Mouse (Mus musculus): ENCODE measurements around the gene Abcc2. TPM values are rescaled to one million over a fixed set of nuclear protein-coding genes. Genes with fewer than 3 reads are reported as not detected.

Gene Abcc2
- polyA plus RNA-seq, 1 experiment from 2014 or later, result 4.9 TPM

GRCm38 (mm10) chr19:43772311-43772710, 9.7 kb upstream of the Abcc2 start:
- H3K27me3 ChIP-seq (ENCODE audit: insufficient read depth, low read length), result no peaks in the 10 kb centered on the region
- no peak for ATAC-seq (ENCODE audit: low FRiP score, low TSS enrichment)
- no peak overlapping the region for H3K9ac ChIP-seq (replicated peaks; ENCODE audit: low read length)
- H3K4me1 ChIP-seq (ENCODE audit: insufficient read depth, low read length), result no peaks in the 10 kb centered on the region
- no peak overlapping the region for H3K4me3 ChIP-seq (ENCODE audit: low read length)
- no peaks in the 10 kb centered on the region for H3K36me3 ChIP-seq (ENCODE audit: insufficient read depth, low read length)
- WGBS, result 68% methylated on average over 6 of the region's 6 CpGs
- no peaks in the 10 kb centered on the region for H3K9me3 ChIP-seq (ENCODE audit: low read length)
- H3K4me2 ChIP-seq (replicated peaks; ENCODE audit: low read depth, low read length), result no peak overlapping the region
- no peak overlapping the region for H3K27ac ChIP-seq (ENCODE audit: low read length)

DNA sequence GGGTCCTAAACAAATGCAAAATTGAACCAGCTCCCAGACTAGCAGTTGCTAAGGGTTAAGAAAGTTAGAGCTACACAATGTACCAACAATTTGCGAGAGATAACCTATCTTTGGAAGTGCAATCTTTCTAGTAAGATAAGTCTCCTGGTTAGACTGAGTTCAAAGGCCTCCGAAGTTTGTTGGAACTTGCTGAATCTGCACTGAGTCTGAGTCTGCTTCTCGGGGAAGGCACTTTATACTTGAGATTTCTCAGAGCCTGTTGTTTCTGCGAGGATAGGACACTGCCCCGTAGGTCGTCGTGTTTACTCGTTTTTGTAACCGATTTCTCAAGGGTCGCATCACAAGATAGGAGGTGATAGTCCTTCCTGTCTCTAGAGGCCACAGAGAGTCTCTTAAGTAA, 6.6 kb upstream of the Abcc2 start:
- WGBS, result 68% methylated on average over 10 of the region's 10 CpGs
- no peaks in the 10 kb centered on the region for H3K36me3 ChIP-seq (ENCODE audit: insufficient read depth, low read length)
- H3K4me3 ChIP-seq (ENCODE audit: low read length), result no peak overlapping the region
- no peak overlapping the region for H3K27ac ChIP-seq (ENCODE audit: low read length)
- no peaks in the 10 kb centered on the region for H3K27me3 ChIP-seq (ENCODE audit: insufficient read depth, low read length)
- no peak overlapping the region for H3K9ac ChIP-seq (replicated peaks; ENCODE audit: low read length)
- no peak for ATAC-seq (ENCODE audit: low FRiP score, low TSS enrichment)
- H3K4me1 ChIP-seq (ENCODE audit: insufficient read depth, low read length), result no peaks in the 10 kb centered on the region
- H3K9me3 ChIP-seq (ENCODE audit: low read length), result no peaks in the 10 kb centered on the region
- no peak overlapping the region for H3K4me2 ChIP-seq (replicated peaks; ENCODE audit: low read depth, low read length)

DNA sequence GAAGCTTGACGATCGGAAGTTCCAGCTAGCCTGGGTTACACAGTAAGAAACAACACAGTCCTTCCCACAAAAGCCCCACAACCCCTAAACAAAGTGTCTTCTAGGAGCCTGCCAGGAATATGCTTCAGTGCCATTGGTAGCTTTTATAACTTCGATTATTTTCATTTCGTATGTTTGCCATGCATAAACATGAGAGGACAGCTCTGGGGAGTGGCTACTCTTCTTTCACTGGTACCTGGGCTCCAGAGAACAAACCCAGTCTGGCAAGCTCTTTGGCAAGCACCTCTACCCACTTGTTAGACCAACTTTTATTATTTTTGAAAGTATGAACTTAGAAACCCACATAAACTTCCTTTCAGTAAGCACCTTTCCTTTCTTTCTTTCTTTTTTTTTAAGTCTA, 5.4 kb upstream of the Abcc2 start:
- Histone ChIP-seq H3K9ac (replicated peaks; ENCODE audit: low read length) (no peak overlapping the region), H3K4me2 (replicated peaks; ENCODE audit: low read depth, low read length) (no peak overlapping the region), H3K9me3 (ENCODE audit: low read length) (no peaks in the 10 kb centered on the region), H3K36me3 (ENCODE audit: insufficient read depth, low read length) (no peaks in the 10 kb centered on the region), H3K4me3 (ENCODE audit: low read length) (no peak overlapping the region), H3K27ac (ENCODE audit: low read length) (no peak overlapping the region), H3K4me1 (ENCODE audit: insufficient read depth, low read length) (no peaks in the 10 kb centered on the region), H3K27me3 (ENCODE audit: insufficient read depth, low read length) (no peaks in the 10 kb centered on the region)
- WGBS, result 73% methylated on average over 4 of the region's 4 CpGs
- ATAC-seq (ENCODE audit: low FRiP score, low TSS enrichment), result no peak

DNA sequence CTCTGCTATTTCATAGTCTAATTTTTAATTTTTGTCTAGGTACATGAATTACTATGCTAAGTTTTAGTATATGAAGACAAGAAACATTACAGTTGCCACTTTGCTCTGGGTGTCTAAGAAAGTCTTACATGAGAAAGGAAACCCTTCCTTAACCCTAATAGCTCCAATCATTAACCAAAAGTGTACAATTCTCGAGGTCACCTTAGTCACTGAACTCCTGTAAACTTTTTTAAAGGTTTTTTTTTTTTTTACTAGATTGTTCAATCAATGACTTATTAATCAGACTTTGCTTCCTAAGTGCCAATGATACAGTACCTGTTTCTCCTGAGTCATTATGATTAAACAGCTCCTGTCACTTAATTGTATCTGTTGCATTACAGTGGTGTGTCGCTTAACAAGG, 4.7 kb upstream of the Abcc2 start:
- 59% methylated on average over 2 of the region's 2 CpGs for WGBS
- no peak overlapping the region for H3K4me3 ChIP-seq (ENCODE audit: low read length)
- no peak for ATAC-seq (ENCODE audit: low FRiP score, low TSS enrichment)
- no peak overlapping the region for H3K27ac ChIP-seq (ENCODE audit: low read length)
- H3K36me3 ChIP-seq (ENCODE audit: insufficient read depth, low read length), result no peaks in the 10 kb centered on the region
- no peaks in the 10 kb centered on the region for H3K27me3 ChIP-seq (ENCODE audit: insufficient read depth, low read length)
- no peaks in the 10 kb centered on the region for H3K4me1 ChIP-seq (ENCODE audit: insufficient read depth, low read length)
- H3K9ac ChIP-seq (replicated peaks; ENCODE audit: low read length), result no peak overlapping the region
- no peaks in the 10 kb centered on the region for H3K9me3 ChIP-seq (ENCODE audit: low read length)
- no peak overlapping the region for H3K4me2 ChIP-seq (replicated peaks; ENCODE audit: low read depth, low read length)

- H3K36me3 ChIP-seq (ENCODE audit: insufficient read depth, low read length), result no peaks in the 10 kb centered on the region
- H3K9me3 ChIP-seq (ENCODE audit: low read length), result no peaks in the 10 kb centered on the region
- H3K4me1 ChIP-seq (ENCODE audit: insufficient read depth, low read length), result no peaks in the 10 kb centered on the region
- 84% methylated on average over 5 of the region's 5 CpGs for WGBS
- no peaks in the 10 kb centered on the region for H3K27me3 ChIP-seq (ENCODE audit: insufficient read depth, low read length)
- no peak overlapping the region for H3K27ac ChIP-seq (ENCODE audit: low read length)
- H3K4me3 ChIP-seq (ENCODE audit: low read length), result no peak overlapping the region
- ATAC-seq (ENCODE audit: low FRiP score, low TSS enrichment), result no peak
- no peak overlapping the region for H3K9ac ChIP-seq (replicated peaks; ENCODE audit: low read length)
- H3K4me2 ChIP-seq (replicated peaks; ENCODE audit: low read depth, low read length), result no peak overlapping the region
These were observed 1.6 kb upstream of the Abcc2 start for GRCm38 (mm10) chr19:43780391-43780790.

- Histone ChIP-seq H3K36me3 (ENCODE audit: insufficient read depth, low read length) (no peaks in the 10 kb centered on the region), H3K9ac (replicated peaks; ENCODE audit: low read length) (no peak overlapping the region), H3K4me3 (ENCODE audit: low read length) (no peak overlapping the region), H3K4me1 (ENCODE audit: insufficient read depth, low read length) (no peaks in the 10 kb centered on the region), H3K27ac (ENCODE audit: low read length) (no peak overlapping the region), H3K4me2 (replicated peaks; ENCODE audit: low read depth, low read length) (no peak overlapping the region), H3K9me3 (ENCODE audit: low read length) (no peaks in the 10 kb centered on the region), H3K27me3 (ENCODE audit: insufficient read depth, low read length) (no peaks in the 10 kb centered on the region)
- no peak for ATAC-seq (ENCODE audit: low FRiP score, low TSS enrichment)
- WGBS, result 76% methylated on average over 8 of the region's 8 CpGs
These were observed 2.8 kb downstream of the Abcc2 start for GRCm38 (mm10) chr19:43784761-43785160.

DNA sequence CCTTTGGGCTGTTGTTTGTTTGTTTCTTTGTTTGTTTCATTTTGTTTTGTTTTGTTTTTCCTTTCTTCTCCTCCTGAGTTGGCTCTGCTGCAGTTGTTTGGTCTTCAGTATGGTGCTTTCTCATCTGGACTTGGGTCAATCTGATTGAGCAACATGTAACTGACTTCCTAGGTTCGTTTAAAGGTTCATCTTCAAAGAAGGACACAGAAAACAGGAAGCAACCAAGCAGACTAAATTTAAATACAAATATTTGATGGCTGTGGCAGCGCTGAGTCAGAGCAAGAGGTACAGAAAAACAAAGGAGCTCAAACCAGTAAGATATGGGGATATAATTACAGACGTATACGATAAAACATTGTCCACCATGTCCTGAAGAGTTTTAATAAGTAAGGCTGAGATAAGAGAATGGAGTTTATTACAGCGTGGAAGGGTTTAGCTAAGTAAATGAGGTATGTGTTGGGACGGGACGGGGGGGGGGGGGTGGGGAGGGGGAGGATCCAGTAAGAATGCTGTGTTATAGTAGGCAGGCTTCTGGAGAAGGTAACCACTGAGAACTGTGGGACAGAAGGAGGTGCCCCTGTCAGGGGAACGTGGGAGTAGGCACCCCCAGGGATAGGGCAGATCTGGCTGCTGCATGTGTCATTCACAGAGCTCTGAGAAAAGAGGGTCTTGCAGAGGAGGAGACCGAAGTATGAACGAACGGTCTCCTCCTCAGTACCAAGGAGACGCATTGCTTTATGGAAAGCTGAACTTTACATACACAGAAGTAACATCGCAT, 4.4 kb downstream of the Abcc2 start:
- H3K4me2 ChIP-seq (replicated peaks; ENCODE audit: low read depth, low read length), result no peak overlapping the region
- no peaks in the 10 kb centered on the region for H3K27me3 ChIP-seq (ENCODE audit: insufficient read depth, low read length)
- no peaks in the 10 kb centered on the region for H3K4me1 ChIP-seq (ENCODE audit: insufficient read depth, low read length)
- WGBS, result 77% methylated on average over 13 of the region's 13 CpGs
- no peak overlapping the region for H3K27ac ChIP-seq (ENCODE audit: low read length)
- ATAC-seq (ENCODE audit: low FRiP score, low TSS enrichment), result no peak
- H3K9ac ChIP-seq (replicated peaks; ENCODE audit: low read length), result no peak overlapping the region
- no peaks in the 10 kb centered on the region for H3K9me3 ChIP-seq (ENCODE audit: low read length)
- no peaks in the 10 kb centered on the region for H3K36me3 ChIP-seq (ENCODE audit: insufficient read depth, low read length)
- H3K4me3 ChIP-seq (ENCODE audit: low read length), result no peak overlapping the region

- H3K27me3 ChIP-seq (ENCODE audit: insufficient read depth, low read length), result no peaks in the 10 kb centered on the region
- H3K4me2 ChIP-seq (replicated peaks; ENCODE audit: low read depth, low read length), result no peak overlapping the region
- 87% methylated on average over 7 of the region's 7 CpGs for WGBS
- H3K9ac ChIP-seq (replicated peaks; ENCODE audit: low read length), result no peak overlapping the region
- ATAC-seq (ENCODE audit: low FRiP score, low TSS enrichment), result no peak
- H3K27ac ChIP-seq (ENCODE audit: low read length), result no peak overlapping the region
- no peaks in the 10 kb centered on the region for H3K9me3 ChIP-seq (ENCODE audit: low read length)
- H3K4me1 ChIP-seq (ENCODE audit: insufficient read depth, low read length), result no peaks in the 10 kb centered on the region
- no peak overlapping the region for H3K4me3 ChIP-seq (ENCODE audit: low read length)
- no peaks in the 10 kb centered on the region for H3K36me3 ChIP-seq (ENCODE audit: insufficient read depth, low read length)
These were observed 7.8 kb downstream of the Abcc2 start for GRCm38 (mm10) chr19:43789817-43790216.

GRCm38 (mm10) chr19:43792537-43792936, 10.5 kb downstream of the Abcc2 start:
- no peaks in the 10 kb centered on the region for H3K9me3 ChIP-seq (ENCODE audit: low read length)
- 84% methylated on average over 4 of the region's 4 CpGs for WGBS
- no peak for ATAC-seq (ENCODE audit: low FRiP score, low TSS enrichment)
- no peak overlapping the region for H3K4me3 ChIP-seq (ENCODE audit: low read length)
- no peaks in the 10 kb centered on the region for H3K4me1 ChIP-seq (ENCODE audit: insufficient read depth, low read length)
- H3K36me3 ChIP-seq (ENCODE audit: insufficient read depth, low read length), result no peaks in the 10 kb centered on the region
- H3K27ac ChIP-seq (ENCODE audit: low read length), result no peak overlapping the region
- no peak overlapping the region for H3K4me2 ChIP-seq (replicated peaks; ENCODE audit: low read depth, low read length)
- H3K9ac ChIP-seq (replicated peaks; ENCODE audit: low read length), result no peak overlapping the region
- H3K27me3 ChIP-seq (ENCODE audit: insufficient read depth, low read length), result no peaks in the 10 kb centered on the region

DNA sequence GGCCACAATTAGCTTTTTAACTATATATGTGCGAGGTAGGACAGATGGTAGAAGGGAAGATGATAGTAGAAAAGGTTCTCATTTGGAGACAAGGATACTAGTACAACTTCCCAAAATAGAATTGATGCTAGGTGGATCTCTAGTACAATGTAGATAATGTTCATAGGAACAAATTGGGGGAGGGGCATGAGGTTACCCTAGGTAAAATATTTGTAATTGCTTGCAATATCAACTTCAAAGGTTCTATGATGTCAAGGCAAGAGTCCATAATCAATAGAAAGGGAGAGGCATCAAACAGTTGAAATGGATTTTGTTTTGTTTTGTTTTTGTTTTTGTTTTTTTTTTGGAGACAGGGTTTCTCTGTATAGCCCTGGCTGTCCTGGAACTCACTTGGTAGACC, 12.0 kb downstream of the Abcc2 start:
- 88% methylated on average over 1 of the region's 1 CpGs for WGBS
- no peak overlapping the region for H3K4me3 ChIP-seq (ENCODE audit: low read length)
- H3K9me3 ChIP-seq (ENCODE audit: low read length), result no peaks in the 10 kb centered on the region
- no peaks in the 10 kb centered on the region for H3K27me3 ChIP-seq (ENCODE audit: insufficient read depth, low read length)
- H3K4me2 ChIP-seq (replicated peaks; ENCODE audit: low read depth, low read length), result no peak overlapping the region
- no peaks in the 10 kb centered on the region for H3K4me1 ChIP-seq (ENCODE audit: insufficient read depth, low read length)
- no peak overlapping the region for H3K27ac ChIP-seq (ENCODE audit: low read length)
- ATAC-seq (ENCODE audit: low FRiP score, low TSS enrichment), result no peak
- H3K36me3 ChIP-seq (ENCODE audit: insufficient read depth, low read length), result no peaks in the 10 kb centered on the region
- no peak overlapping the region for H3K9ac ChIP-seq (replicated peaks; ENCODE audit: low read length)

Measured in kidney, embryonic 16.5 days (tissue).